Mouse (Mus musculus) bone marrow macrophage, adult 2 months (primary cell): ENCODE measurements around the gene Ntng1. TPM values are rescaled to one million over a fixed set of nuclear protein-coding genes. Genes with fewer than 3 reads are reported as not detected.

Experiments
- H3K27ac ChIP-seq: 2 replicates; pipeline ENCODE4 v1.5.1; 2012; ENCODE audit warnings: low read depth, low read length; ENCODE audit not compliant: insufficient read depth
- H3K4me1 ChIP-seq: 2 replicates; pipeline ENCODE4 v1.6.1; 2012; ENCODE audit warnings: low read length; ENCODE audit not compliant: control insufficient read depth, insufficient read depth
- H3K4me3 ChIP-seq: 2 replicates; pipeline ENCODE4 v1.5.1; 2012; ENCODE audit warnings: mild to moderate bottlenecking, low read length, moderate library complexity; ENCODE audit not compliant: insufficient read depth
- CTCF ChIP-seq: IDR thresholded peaks from 2 replicates; pipeline ENCODE4 v1.5.1; 2012; ENCODE audit warnings: low read depth, mild to moderate bottlenecking, low read length, moderate library complexity
- POLR2A ChIP-seq: IDR thresholded peaks from 2 replicates; pipeline ENCODE4 v1.6.1; 2012; ENCODE audit warnings: mild to moderate bottlenecking, low read depth, low read length, borderline replicate concordance
- polyA plus RNA-seq: library from polyadenylated mRNA; stranded (reverse); fragments of >200 nt; gene quantifications from 2 replicates; pipeline ENCODE4 v1.2.4, GENCODE M21; 2012; ENCODE audit not compliant: missing spikeins, insufficient read depth, insufficient read length

The Ntng1 gene
- polyA plus RNA-seq, 1 experiment = not detected

GRCm38 (mm10) chr3:109854449-109855155, 289.2 kb downstream of the Ntng1 start:
- no peaks in the 10 kb centered on the region for H3K4me1 ChIP-seq
- no peak overlapping the region for H3K4me3 ChIP-seq
- no peak overlapping the region for H3K27ac ChIP-seq
- TF ChIP-seq POLR2A (no peak), CTCF (no peak)

- TF ChIP-seq POLR2A (no peak), CTCF (no peak)
- no peak overlapping the region for H3K4me3 ChIP-seq
- no peaks in the 10 kb centered on the region for H3K4me1 ChIP-seq
- H3K27ac ChIP-seq = no peak overlapping the region
Measured at GRCm38 (mm10) chr3:109846660-109847059, 297.2 kb downstream of the Ntng1 start.

- Histone ChIP-seq H3K4me1 (no peaks in the 10 kb centered on the region), H3K4me3 (no peak overlapping the region), H3K27ac (no peak overlapping the region)
- TF ChIP-seq POLR2A = no peak
- no peak for TF ChIP-seq CTCF
Measured at GRCm38 (mm10) chr3:109825806-109826205, 318.0 kb downstream of the Ntng1 start.

- no peaks in the 10 kb centered on the region for H3K4me1 ChIP-seq
- no peak overlapping the region for H3K27ac ChIP-seq
- TF ChIP-seq CTCF (no peak), POLR2A (no peak)
- H3K4me3 ChIP-seq = no peak overlapping the region
Measured at GRCm38 (mm10) chr3:109822803-109823474, 320.9 kb downstream of the Ntng1 start.

GRCm38 (mm10) chr3:109818821-109819685, 324.8 kb downstream of the Ntng1 start:
- Histone ChIP-seq H3K4me1 (no peaks in the 10 kb centered on the region), H3K27ac (no peak overlapping the region), H3K4me3 (no peak overlapping the region)
- TF ChIP-seq POLR2A (no peak), CTCF (no peak)

- H3K4me3 ChIP-seq = no peak overlapping the region
- no peaks in the 10 kb centered on the region for H3K4me1 ChIP-seq
- TF ChIP-seq CTCF (no peak), POLR2A (no peak)
- no peak overlapping the region for H3K27ac ChIP-seq
Measured at GRCm38 (mm10) chr3:109809065-109809464, 334.7 kb downstream of the Ntng1 start.

GRCm38 (mm10) chr3:109807211-109807934, 336.4 kb downstream of the Ntng1 start:
- H3K27ac ChIP-seq = no peak overlapping the region
- no peaks in the 10 kb centered on the region for H3K4me1 ChIP-seq
- no peak for TF ChIP-seq CTCF
- no peak for TF ChIP-seq POLR2A
- no peak overlapping the region for H3K4me3 ChIP-seq

- H3K4me1 ChIP-seq = no peaks in the 10 kb centered on the region
- TF ChIP-seq CTCF = no peak
- TF ChIP-seq POLR2A = no peak
- no peak overlapping the region for H3K27ac ChIP-seq
- no peak overlapping the region for H3K4me3 ChIP-seq
Measured at GRCm38 (mm10) chr3:109804145-109804544, 339.7 kb downstream of the Ntng1 start.

GRCm38 (mm10) chr3:109803616-109804015, 340.2 kb downstream of the Ntng1 start:
- Histone ChIP-seq H3K4me3 (no peak overlapping the region), H3K27ac (no peak overlapping the region), H3K4me1 (no peaks in the 10 kb centered on the region)
- TF ChIP-seq POLR2A (no peak), CTCF (no peak)
